Mouse (Mus musculus): ENCODE data around the gene Etnk1. TPM values are rescaled to one million over a fixed set of nuclear protein-coding genes. Genes with fewer than 3 reads are reported as not detected.

Etnk1 gene
- polyA plus RNA-seq, 1 experiment, result 174 TPM

DNA sequence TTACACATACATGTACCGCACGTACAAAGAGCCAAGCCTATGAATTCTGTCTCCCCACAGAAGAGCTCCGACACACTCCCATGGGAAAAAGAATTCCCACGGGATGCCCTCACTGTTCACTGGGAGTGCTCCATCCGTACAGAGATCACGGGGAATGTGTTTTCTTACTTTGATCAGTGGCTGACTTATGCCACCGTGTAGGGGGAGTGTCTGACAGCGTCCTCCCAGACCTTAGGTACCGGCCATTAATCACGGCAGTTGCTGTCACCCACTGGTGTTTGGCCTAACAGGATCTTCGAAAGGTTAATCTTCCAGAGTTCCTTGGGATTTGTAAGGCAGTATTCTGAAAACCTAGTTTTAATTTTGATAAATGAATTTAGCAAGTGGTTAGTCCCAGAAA is 57.0 kb downstream of the Etnk1 start:
- no peaks in the 10 kb centered on the region for H3K4me1 ChIP-seq (ENCODE audit: control insufficient read depth, insufficient read depth, low read length)
- H3K27ac ChIP-seq (ENCODE audit: insufficient read depth, low read length), result no peak overlapping the region
- no peak overlapping the region for H3K4me3 ChIP-seq (ENCODE audit: insufficient read depth, low read length)
- TF ChIP-seq CTCF (IDR thresholded peaks at IDR 0.05; ENCODE audit: extremely low read depth, insufficient read depth, low read length), result no peak
- TF ChIP-seq POLR2A (IDR thresholded peaks at IDR 0.05; ENCODE audit: extremely low read depth, insufficient read depth, low read length), result no peak

DNA sequence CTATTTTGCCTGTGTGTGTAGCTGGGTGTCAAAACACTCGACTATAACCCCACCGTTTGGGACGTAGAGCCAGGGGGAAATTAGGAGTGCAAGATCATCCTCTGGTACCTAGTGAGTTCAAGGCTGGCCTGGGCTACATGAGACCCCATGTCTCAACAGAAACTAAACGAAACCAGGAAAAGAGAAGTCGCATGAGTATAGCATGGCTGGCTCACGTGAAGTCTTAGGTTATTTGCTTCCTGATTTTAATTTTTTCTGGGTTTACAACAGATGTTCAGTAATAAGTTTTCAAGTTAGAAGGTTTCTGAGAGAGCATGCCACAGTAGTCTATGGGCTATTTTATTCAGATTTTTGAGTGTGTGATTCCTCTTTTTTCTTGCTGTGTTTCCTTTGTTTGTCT is 57.9 kb downstream of the Etnk1 start:
- Histone ChIP-seq H3K4me1 (ENCODE audit: control insufficient read depth, insufficient read depth, low read length) (no peaks in the 10 kb centered on the region), H3K27ac (ENCODE audit: insufficient read depth, low read length) (no peak overlapping the region)
- TF ChIP-seq CTCF (IDR thresholded peaks at IDR 0.05; ENCODE audit: extremely low read depth, insufficient read depth, low read length) (no peak), POLR2A (IDR thresholded peaks at IDR 0.05; ENCODE audit: extremely low read depth, insufficient read depth, low read length) (no peak)

DNA sequence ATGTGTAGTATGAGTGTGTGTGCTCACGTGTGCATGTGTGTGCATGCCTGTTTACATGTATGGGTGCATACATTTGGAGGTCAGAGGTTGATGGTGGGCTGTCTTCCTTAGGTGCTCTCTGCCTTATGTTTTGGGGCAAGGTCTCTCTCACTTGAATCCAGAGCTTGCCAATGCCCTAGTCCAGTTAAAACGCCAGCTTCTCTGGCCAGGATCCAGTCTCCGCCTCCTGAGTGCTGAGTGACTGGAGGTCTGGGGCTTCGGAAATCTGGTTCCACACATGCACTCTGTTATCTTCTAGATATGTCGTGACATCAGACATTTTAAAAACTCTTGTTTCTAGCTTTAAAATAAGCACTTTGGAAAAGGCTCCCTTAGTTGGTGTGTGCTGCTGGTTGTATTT is 61.7 kb downstream of the Etnk1 start:
- Histone ChIP-seq H3K27ac (ENCODE audit: insufficient read depth, low read length) (no peak overlapping the region), H3K4me1 (ENCODE audit: control insufficient read depth, insufficient read depth, low read length) (0 out of 2 replicates have a peak, but pooled peaks cover 2% of the 10 kb centered on the region), H3K4me3 (ENCODE audit: insufficient read depth, low read length) (no peak overlapping the region)
- TF ChIP-seq CTCF (IDR thresholded peaks at IDR 0.05; ENCODE audit: extremely low read depth, insufficient read depth, low read length) (no peak), POLR2A (IDR thresholded peaks at IDR 0.05; ENCODE audit: extremely low read depth, insufficient read depth, low read length) (no peak)

More for the DNA sequence above, 57.9 kb downstream of the Etnk1 start:
- H3K4me3 ChIP-seq (ENCODE audit: insufficient read depth, low read length), result no peak overlapping the region

DNA sequence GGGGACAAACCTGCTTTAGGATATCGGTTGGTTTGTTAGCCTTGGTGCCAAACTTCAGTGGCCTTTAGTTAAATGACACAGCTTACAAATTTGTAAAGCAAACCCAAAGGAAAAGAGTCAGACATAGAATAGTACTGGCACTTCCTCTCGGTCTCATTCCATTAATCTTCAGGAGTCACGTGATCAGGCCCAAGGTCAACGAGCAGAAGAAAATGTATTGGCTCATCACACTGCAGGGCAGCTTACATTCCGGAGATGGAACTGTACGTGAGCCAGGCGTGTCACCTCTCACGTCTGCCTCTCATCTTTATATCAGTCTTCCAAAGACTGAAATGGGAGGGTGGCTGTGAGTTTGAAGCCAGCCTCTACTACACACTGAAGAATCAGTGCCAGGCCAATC is 62.9 kb downstream of the Etnk1 start:
- no peak overlapping the region for H3K4me3 ChIP-seq (ENCODE audit: insufficient read depth, low read length)
- no peak overlapping the region for H3K27ac ChIP-seq (ENCODE audit: insufficient read depth, low read length)
- TF ChIP-seq CTCF (IDR thresholded peaks at IDR 0.05; ENCODE audit: extremely low read depth, insufficient read depth, low read length), result no peak
- TF ChIP-seq POLR2A (IDR thresholded peaks at IDR 0.05; ENCODE audit: extremely low read depth, insufficient read depth, low read length), result no peak
- 0 out of 2 replicates have a peak, but pooled peaks cover 2% of the 10 kb centered on the region for H3K4me1 ChIP-seq (ENCODE audit: control insufficient read depth, insufficient read depth, low read length)

DNA sequence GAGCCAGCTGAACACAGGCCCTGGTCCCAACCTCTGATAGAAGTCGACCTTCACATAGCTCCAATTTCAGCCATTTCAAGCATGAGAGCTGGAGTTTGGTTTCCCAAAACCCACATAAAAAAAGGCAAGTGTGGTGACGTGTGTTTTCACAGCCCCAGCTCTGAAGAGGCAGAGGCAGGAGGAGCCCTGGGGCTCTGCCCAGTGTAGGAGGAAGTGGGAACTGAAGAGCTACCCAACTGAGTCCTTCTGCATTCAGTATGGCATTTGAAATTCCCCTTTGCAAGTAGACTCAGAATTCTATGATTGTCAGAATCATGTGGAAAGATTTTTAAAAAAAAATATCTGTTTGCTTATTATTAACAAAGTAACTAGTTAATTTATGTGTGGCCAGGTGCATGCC is 63.9 kb downstream of the Etnk1 start:
- TF ChIP-seq CTCF (IDR thresholded peaks at IDR 0.05; ENCODE audit: extremely low read depth, insufficient read depth, low read length) (no peak), POLR2A (IDR thresholded peaks at IDR 0.05; ENCODE audit: extremely low read depth, insufficient read depth, low read length) (no peak)
- Histone ChIP-seq H3K27ac (ENCODE audit: insufficient read depth, low read length) (no peak overlapping the region), H3K4me1 (ENCODE audit: control insufficient read depth, insufficient read depth, low read length) (0 out of 2 replicates have a peak, but pooled peaks cover 2% of the 10 kb centered on the region), H3K4me3 (ENCODE audit: insufficient read depth, low read length) (no peak overlapping the region)

DNA sequence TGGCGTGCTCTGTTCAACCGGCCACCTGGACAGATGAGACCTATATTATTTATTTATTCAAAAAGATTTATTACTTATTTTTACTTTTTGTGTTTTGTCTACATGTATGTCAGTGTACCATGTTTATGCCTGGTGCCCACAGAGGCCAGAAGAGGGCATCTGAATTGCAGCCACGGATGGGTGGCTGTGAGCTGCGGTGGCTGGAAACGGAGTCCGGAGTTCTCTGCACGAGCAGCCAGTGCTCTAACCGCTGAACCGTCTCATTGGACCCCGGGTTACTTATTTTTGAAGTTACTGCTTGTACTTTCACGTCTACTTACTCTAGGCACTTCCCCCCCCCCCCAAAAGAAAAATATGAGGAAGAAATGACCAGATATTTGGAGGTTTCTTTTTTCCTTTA is 65.7 kb downstream of the Etnk1 start:
- 0 out of 2 replicates have a peak, but pooled peaks cover 4% of the 10 kb centered on the region for H3K4me1 ChIP-seq (ENCODE audit: control insufficient read depth, insufficient read depth, low read length)
- no peak overlapping the region for H3K27ac ChIP-seq (ENCODE audit: insufficient read depth, low read length)

DNA sequence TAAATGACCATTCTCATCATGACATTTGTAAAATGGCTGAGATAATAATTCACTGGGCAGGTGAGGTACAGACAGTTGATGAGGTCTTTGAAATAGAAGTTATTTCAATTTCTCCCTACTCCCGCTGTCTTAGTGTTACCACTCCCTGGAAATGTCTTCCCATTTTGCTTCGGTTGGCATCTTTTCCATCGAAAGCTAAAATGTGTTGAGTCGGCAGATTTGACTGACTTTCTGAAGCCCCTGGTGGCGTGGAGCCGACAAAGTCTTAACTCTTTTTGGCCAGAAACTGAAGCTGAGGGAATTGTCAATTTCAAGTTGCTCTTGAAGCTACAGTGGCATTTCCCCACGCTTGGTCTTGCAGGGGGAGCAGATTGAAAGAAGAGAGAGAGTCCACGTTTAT is 67.8 kb downstream of the Etnk1 start:
- no peak for TF ChIP-seq CTCF (IDR thresholded peaks at IDR 0.05; ENCODE audit: extremely low read depth, insufficient read depth, low read length)

More for the DNA sequence above, 65.7 kb downstream of the Etnk1 start:
- H3K4me3 ChIP-seq (ENCODE audit: insufficient read depth, low read length), result no peak overlapping the region
- TF ChIP-seq POLR2A (IDR thresholded peaks at IDR 0.05; ENCODE audit: extremely low read depth, insufficient read depth, low read length) (no peak), CTCF (IDR thresholded peaks at IDR 0.05; ENCODE audit: extremely low read depth, insufficient read depth, low read length) (no peak)

DNA sequence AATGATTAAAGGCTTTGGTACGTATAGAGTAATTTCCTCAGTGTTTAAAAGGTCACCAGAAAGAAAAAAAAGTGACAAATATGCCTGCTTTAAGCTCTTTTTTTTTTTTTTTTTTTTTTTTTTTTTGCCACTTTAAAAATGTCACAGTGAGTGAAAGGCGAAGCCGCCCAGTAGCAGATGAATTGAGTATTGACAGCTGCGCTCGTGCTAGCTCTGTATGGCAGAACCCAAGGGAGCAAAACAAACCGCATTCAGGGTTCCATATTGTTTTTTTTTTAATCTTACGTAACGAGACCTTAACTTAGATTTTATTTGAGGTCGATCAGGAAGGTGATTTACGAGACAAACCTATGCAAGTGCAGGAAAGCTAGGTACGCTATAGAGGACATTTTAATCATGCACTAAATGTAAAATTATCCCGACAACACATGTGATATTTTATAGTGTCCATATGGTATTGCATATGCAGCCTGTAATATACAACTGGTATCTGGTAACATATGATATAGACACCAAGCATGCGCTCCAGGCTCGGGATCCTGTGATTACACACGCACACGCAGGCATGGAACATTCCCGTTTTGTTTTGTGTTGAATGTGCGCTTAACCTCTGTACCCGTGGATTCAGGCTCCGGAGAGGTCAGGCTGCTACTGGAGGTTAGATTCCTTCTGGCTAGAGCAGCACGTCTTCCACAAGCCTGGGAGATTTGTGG is 72.5 kb downstream of the Etnk1 start:
- H3K27ac ChIP-seq (ENCODE audit: insufficient read depth, low read length), result no peak overlapping the region
- H3K4me3 ChIP-seq (ENCODE audit: insufficient read depth, low read length), result no peak overlapping the region
- TF ChIP-seq CTCF (IDR thresholded peaks at IDR 0.05; ENCODE audit: extremely low read depth, insufficient read depth, low read length) (no peak), POLR2A (IDR thresholded peaks at IDR 0.05; ENCODE audit: extremely low read depth, insufficient read depth, low read length) (no peak)
- peaks cover 4% of the 10 kb centered on the region; the same call in 1 of the 2 replicates for H3K4me1 ChIP-seq (ENCODE audit: control insufficient read depth, insufficient read depth, low read length)

More for the DNA sequence above, 67.8 kb downstream of the Etnk1 start:
- Histone ChIP-seq H3K4me3 (ENCODE audit: insufficient read depth, low read length) (no peak overlapping the region), H3K4me1 (ENCODE audit: control insufficient read depth, insufficient read depth, low read length) (peaks cover 6% of the 10 kb centered on the region; the same call in 1 of the 2 replicates), H3K27ac (ENCODE audit: insufficient read depth, low read length) (no peak overlapping the region)

DNA sequence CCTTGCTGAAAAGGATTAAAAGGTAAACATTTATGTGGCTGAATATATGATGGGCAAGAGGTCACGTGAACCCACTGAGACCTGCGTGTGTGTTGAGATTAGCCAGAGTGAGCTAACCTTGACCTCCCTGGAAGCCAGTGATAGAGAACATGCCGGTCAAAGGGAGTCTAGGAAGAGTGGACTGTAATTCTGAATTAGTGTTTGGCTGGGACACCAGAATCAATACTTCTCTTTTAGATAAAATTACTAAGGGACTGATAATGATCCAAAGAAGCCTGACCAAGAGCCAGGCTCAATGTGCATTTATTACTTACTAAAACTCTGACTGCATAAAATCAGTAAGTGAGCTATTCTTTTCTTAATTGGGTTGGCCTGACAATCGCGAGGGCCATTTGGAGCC is 76.2 kb downstream of the Etnk1 start:
- Histone ChIP-seq H3K27ac (ENCODE audit: insufficient read depth, low read length) (no peak overlapping the region), H3K4me3 (ENCODE audit: insufficient read depth, low read length) (no peak overlapping the region), H3K4me1 (ENCODE audit: control insufficient read depth, insufficient read depth, low read length) (peaks cover 2% of the 10 kb centered on the region; the same call in 1 of the 2 replicates)
- no peak for TF ChIP-seq POLR2A (IDR thresholded peaks at IDR 0.05; ENCODE audit: extremely low read depth, insufficient read depth, low read length)
- no peak for TF ChIP-seq CTCF (IDR thresholded peaks at IDR 0.05; ENCODE audit: extremely low read depth, insufficient read depth, low read length)

DNA sequence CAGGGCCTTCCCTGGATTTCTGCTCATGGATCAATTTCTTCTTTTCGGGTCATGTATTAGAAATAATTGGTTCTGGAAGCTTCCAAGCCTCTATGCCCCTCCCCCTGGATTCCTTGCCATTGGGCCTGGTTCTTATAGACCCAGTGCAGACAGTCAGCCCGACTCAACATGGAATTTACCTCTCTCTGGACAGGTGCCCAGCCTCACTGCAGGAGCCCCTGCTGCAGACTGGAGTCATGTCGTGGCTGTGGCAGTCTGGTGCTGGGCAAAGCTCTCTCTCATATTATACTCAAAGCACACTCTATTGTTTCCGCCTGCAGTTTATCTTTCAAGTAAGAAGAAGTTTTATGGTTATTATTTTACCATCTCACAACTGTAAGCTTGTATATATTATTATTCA is 90.9 kb downstream of the Etnk1 start:
- H3K4me3 ChIP-seq (ENCODE audit: insufficient read depth, low read length), result no peak overlapping the region
- 0 out of 2 replicates have a peak, but pooled peaks cover 2% of the 10 kb centered on the region for H3K4me1 ChIP-seq (ENCODE audit: control insufficient read depth, insufficient read depth, low read length)
- H3K27ac ChIP-seq (ENCODE audit: insufficient read depth, low read length), result no peak overlapping the region
- TF ChIP-seq CTCF (IDR thresholded peaks at IDR 0.05; ENCODE audit: extremely low read depth, insufficient read depth, low read length) (no peak), POLR2A (IDR thresholded peaks at IDR 0.05; ENCODE audit: extremely low read depth, insufficient read depth, low read length) (no peak)
